Mouse (Mus musculus): ENCODE measurements around the gene Tmem267. TPM values are rescaled to one million over a fixed set of nuclear protein-coding genes. Genes with fewer than 3 reads are reported as not detected.
"Not testable (repeated sequence)": the region's sequence is repeated elsewhere in the genome, so short reads cannot be mapped to it uniquely, and the experiment has no call there.

Gene Tmem267
- polyA plus RNA-seq, 1 experiment from 2014 or later: 1.0 TPM

- not testable (repeated sequence) for H3K27me3 ChIP-seq (replicated peaks; ENCODE audit: control insufficient read depth, insufficient read depth, low read length); H3K9me3 ChIP-seq (ENCODE audit: control insufficient read depth, low read length); H3K27ac ChIP-seq (ENCODE audit: low read depth, low read length); H3K4me1 ChIP-seq (replicated peaks; ENCODE audit: control insufficient read depth, insufficient read depth, low read length); H3K4me3 ChIP-seq (ENCODE audit: low read depth, low read length); H3K36me3 ChIP-seq (ENCODE audit: control insufficient read depth, insufficient read depth, low read length); ATAC-seq (replicated peaks; ENCODE audit: low FRiP score); H3K4me2 ChIP-seq; H3K9ac ChIP-seq (ENCODE audit: low read depth, low read length)
- 48% methylated on average over 12 of the region's 13 CpGs for WGBS
- peak; percentile 39 for DNase-seq (ENCODE audit: low spot score)
These were observed 115.0 kb downstream of the Tmem267 start for GRCm38 (mm10) chr13:119602688-119603331.

GRCm38 (mm10) chr13:119603890-119604289 is 116.1 kb downstream of the Tmem267 start:
- 90% methylated on average over 6 of the region's 8 CpGs for WGBS
- not testable (repeated sequence) for H3K9me3 ChIP-seq (ENCODE audit: control insufficient read depth, low read length); H3K4me3 ChIP-seq (ENCODE audit: low read depth, low read length); H3K4me2 ChIP-seq; H3K27ac ChIP-seq (ENCODE audit: low read depth, low read length); H3K36me3 ChIP-seq (ENCODE audit: control insufficient read depth, insufficient read depth, low read length); H3K9ac ChIP-seq (ENCODE audit: low read depth, low read length); H3K4me1 ChIP-seq (replicated peaks; ENCODE audit: control insufficient read depth, insufficient read depth, low read length); H3K27me3 ChIP-seq (replicated peaks; ENCODE audit: control insufficient read depth, insufficient read depth, low read length)
- ATAC-seq (replicated peaks; ENCODE audit: low FRiP score) (peak; percentile 9; the same call in 1 of the 2 replicates), DNase-seq (ENCODE audit: low spot score) (peak; percentile 49)

GRCm38 (mm10) chr13:119604322-119604721 is 116.5 kb downstream of the Tmem267 start:
- WGBS: 89% methylated on average over 7 of the region's 9 CpGs
- not testable (repeated sequence) for DNase-seq (ENCODE audit: low spot score)

GRCm38 (mm10) chr13:119618841-119619240 is 131.0 kb downstream of the Tmem267 start:
- 88% methylated on average over 3 of the region's 3 CpGs for WGBS

More at GRCm38 (mm10) chr13:119604322-119604721, 116.5 kb downstream of the Tmem267 start:
- not testable (repeated sequence) for H3K36me3 ChIP-seq (ENCODE audit: control insufficient read depth, insufficient read depth, low read length); H3K27me3 ChIP-seq (replicated peaks; ENCODE audit: control insufficient read depth, insufficient read depth, low read length); H3K4me1 ChIP-seq (replicated peaks; ENCODE audit: control insufficient read depth, insufficient read depth, low read length); H3K4me2 ChIP-seq; H3K4me3 ChIP-seq (ENCODE audit: low read depth, low read length); H3K9ac ChIP-seq (ENCODE audit: low read depth, low read length); H3K9me3 ChIP-seq (ENCODE audit: control insufficient read depth, low read length); H3K27ac ChIP-seq (ENCODE audit: low read depth, low read length)
- ATAC-seq (replicated peaks; ENCODE audit: low FRiP score): 0 out of 2 replicates have a peak, but pooled peaks have one; percentile 13

GRCm38 (mm10) chr13:119619735-119620134 is 131.9 kb downstream of the Tmem267 start:
- ATAC-seq (replicated peaks; ENCODE audit: low FRiP score) (no peak), DNase-seq (ENCODE audit: low spot score) (no peak)
- H3K4me3 ChIP-seq (ENCODE audit: low read depth, low read length): no peak overlapping the region
- H3K9ac ChIP-seq (ENCODE audit: low read depth, low read length): no peak overlapping the region
- no peak overlapping the region for H3K4me2 ChIP-seq
- WGBS: 76% methylated on average over 3 of the region's 3 CpGs
- H3K27ac ChIP-seq (ENCODE audit: low read depth, low read length): no peak overlapping the region
- no peaks in the 10 kb centered on the region for H3K36me3 ChIP-seq (ENCODE audit: control insufficient read depth, insufficient read depth, low read length)
- no peaks in the 10 kb centered on the region for H3K27me3 ChIP-seq (replicated peaks; ENCODE audit: control insufficient read depth, insufficient read depth, low read length)
- no peaks in the 10 kb centered on the region for H3K9me3 ChIP-seq (ENCODE audit: control insufficient read depth, low read length)
- no peaks in the 10 kb centered on the region for H3K4me1 ChIP-seq (replicated peaks; ENCODE audit: control insufficient read depth, insufficient read depth, low read length)

More at GRCm38 (mm10) chr13:119618841-119619240, 131.0 kb downstream of the Tmem267 start:
- H3K4me2 ChIP-seq: no peak overlapping the region
- H3K9me3 ChIP-seq (ENCODE audit: control insufficient read depth, low read length): no peaks in the 10 kb centered on the region
- no peak overlapping the region for H3K9ac ChIP-seq (ENCODE audit: low read depth, low read length)
- ATAC-seq (replicated peaks; ENCODE audit: low FRiP score) (no peak), DNase-seq (ENCODE audit: low spot score) (no peak)
- H3K4me3 ChIP-seq (ENCODE audit: low read depth, low read length): no peak overlapping the region
- H3K36me3 ChIP-seq (ENCODE audit: control insufficient read depth, insufficient read depth, low read length): no peaks in the 10 kb centered on the region
- no peak overlapping the region for H3K27ac ChIP-seq (ENCODE audit: low read depth, low read length)
- H3K27me3 ChIP-seq (replicated peaks; ENCODE audit: control insufficient read depth, insufficient read depth, low read length): no peaks in the 10 kb centered on the region
- no peaks in the 10 kb centered on the region for H3K4me1 ChIP-seq (replicated peaks; ENCODE audit: control insufficient read depth, insufficient read depth, low read length)

- Histone ChIP-seq H3K4me3 (ENCODE audit: low read depth, low read length) (no peak within 1 kb of the TSS), H3K9me3 (ENCODE audit: control insufficient read depth, low read length) (no peaks in the 10 kb centered on the region), H3K4me1 (replicated peaks; ENCODE audit: control insufficient read depth, insufficient read depth, low read length) (no peaks in the 10 kb centered on the region), H3K27me3 (replicated peaks; ENCODE audit: control insufficient read depth, insufficient read depth, low read length) (no peaks in the 10 kb centered on the region), H3K4me2 (no peak within 1 kb of the TSS), H3K9ac (ENCODE audit: low read depth, low read length) (no peak within 1 kb of the TSS), H3K36me3 (ENCODE audit: control insufficient read depth, insufficient read depth, low read length) (no peaks in the 10 kb centered on the region), H3K27ac (ENCODE audit: low read depth, low read length) (no peak within 1 kb of the TSS)
- ATAC-seq (replicated peaks; ENCODE audit: low FRiP score): no peak
- DNase-seq (ENCODE audit: low spot score): peak; percentile 7
- 81% methylated on average over 6 of the region's 6 CpGs for WGBS
These were observed 135.8 kb downstream of the Tmem267 start, which contains the start of gene Ccl28 for GRCm38 (mm10) chr13:119623634-119624033. Gene Ccl28 (plus strand): TSS chr13:119623819.

- WGBS: 73% methylated on average over 5 of the region's 5 CpGs
- not testable (repeated sequence) for H3K9me3 ChIP-seq (ENCODE audit: control insufficient read depth, low read length); H3K4me3 ChIP-seq (ENCODE audit: low read depth, low read length); H3K4me1 ChIP-seq (replicated peaks; ENCODE audit: control insufficient read depth, insufficient read depth, low read length); H3K27ac ChIP-seq (ENCODE audit: low read depth, low read length); H3K27me3 ChIP-seq (replicated peaks; ENCODE audit: control insufficient read depth, insufficient read depth, low read length); H3K9ac ChIP-seq (ENCODE audit: low read depth, low read length); H3K4me2 ChIP-seq; ATAC-seq (replicated peaks; ENCODE audit: low FRiP score); DNase-seq (ENCODE audit: low spot score); H3K36me3 ChIP-seq (ENCODE audit: control insufficient read depth, insufficient read depth, low read length)
These were observed 138.1 kb downstream of the Tmem267 start for GRCm38 (mm10) chr13:119625952-119626351.

GRCm38 (mm10) chr13:119631482-119632155 is 143.8 kb downstream of the Tmem267 start:
- H3K4me3 ChIP-seq (ENCODE audit: low read depth, low read length): peak overlapping the region; percentile 52
- H3K4me2 ChIP-seq: peak overlapping the region; percentile 55
- 0 out of 2 replicates have a peak overlapping the region, but pooled peaks have one; percentile 22 for H3K9ac ChIP-seq (ENCODE audit: low read depth, low read length)
- WGBS: 9% methylated on average over 33 of the region's 33 CpGs
- DNase-seq (ENCODE audit: low spot score) (peak; percentile 73), ATAC-seq (replicated peaks; ENCODE audit: low FRiP score) (peak; percentile 89)
- H3K9me3 ChIP-seq (ENCODE audit: control insufficient read depth, low read length): no peaks in the 10 kb centered on the region
- H3K27ac ChIP-seq (ENCODE audit: low read depth, low read length): no peak overlapping the region
- no peaks in the 10 kb centered on the region for H3K27me3 ChIP-seq (replicated peaks; ENCODE audit: control insufficient read depth, insufficient read depth, low read length)
- H3K4me1 ChIP-seq (replicated peaks; ENCODE audit: control insufficient read depth, insufficient read depth, low read length): no peaks in the 10 kb centered on the region
- no peaks in the 10 kb centered on the region for H3K36me3 ChIP-seq (ENCODE audit: control insufficient read depth, insufficient read depth, low read length)

Measured in liver, embryonic 11.5 days (tissue).